Mouse (Mus musculus) liver, embryonic 14.5 days (tissue): ENCODE measurements around the gene Uvrag.

Source experiments
- CTCF ChIP-seq: IDR thresholded peaks from 2 replicates; pipeline ENCODE4 v1.5.1; 2016; ENCODE audit warnings: antibody characterized with exemption, low read depth, control low read depth
- EP300 ChIP-seq: IDR thresholded peaks from 2 replicates; pipeline ENCODE4 v1.6.1; 2016; ENCODE audit warnings: antibody characterized with exemption, low read depth

DNA sequence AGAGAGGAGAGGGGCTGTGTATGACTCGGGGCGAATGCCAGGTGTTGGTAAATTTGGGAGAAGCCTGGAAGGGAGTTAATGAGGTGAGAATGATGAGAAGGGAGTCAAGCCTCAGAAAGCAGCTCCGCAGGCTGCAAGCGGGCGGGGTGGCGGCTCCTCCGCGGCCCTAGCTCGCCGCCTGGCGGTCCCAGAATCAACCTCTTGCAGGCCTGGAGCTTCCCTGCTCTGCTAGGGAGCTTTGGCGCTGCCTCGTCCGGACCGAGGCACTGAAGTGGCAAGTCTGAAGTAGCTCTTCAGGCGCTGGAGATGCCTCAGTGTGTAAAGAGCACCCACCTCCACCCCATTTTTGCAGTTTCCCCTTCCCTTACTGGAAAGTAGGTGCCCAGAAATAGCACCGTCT lies 303.0 kb downstream of the Uvrag start:
- TF ChIP-seq CTCF, result peak; percentile 71
- no peak for TF ChIP-seq EP300
